Comparison of ENCODE assay signal across 9 mouse cellular contexts in genomic region chr4:140555273-140555672, GRCm38 (mm10).
A peak's percentile ranks its signal among the peaks of the same experiment; 100 is the strongest.
DNase-seq lines count a peak whose midpoint lies in the region; ATAC-seq and TF ChIP-seq lines count a peak whose summit lies in the region.
"Had no signal": no experiment of that assay in that cellular context is flagged by ENCODE, and none has a peak within 500 bp of the region (broad histone marks: within the 10 kb centered on the region; RNA-seq: fewer than 3 reads in every experiment).

No protein-coding gene starts in this region.

- H3K4me1 ChIP-seq in embryonic facial prominence, embryonic 14.5 days (ENCODE audit: control insufficient read depth, insufficient read depth, low read length) = no peaks in the 10 kb centered on the region
- H3K4me1 ChIP-seq in midbrain, postnatal 0 days (ENCODE audit: insufficient read depth, low read length) = no peaks in the 10 kb centered on the region
- no peaks in the 10 kb centered on the region for H3K4me1 ChIP-seq in stomach, postnatal 0 days (replicated peaks; ENCODE audit: control insufficient read depth, insufficient read depth)

- H3K9ac ChIP-seq in embryonic facial prominence, embryonic 14.5 days (ENCODE audit: low read depth, low read length) = no peak overlapping the region
- H3K9ac ChIP-seq in midbrain, postnatal 0 days (replicated peaks; ENCODE audit: low read length, poor library complexity, severe bottlenecking) = no peak overlapping the region
- no peak overlapping the region for H3K9ac ChIP-seq in stomach, postnatal 0 days (ENCODE audit: low read length)

- no peak overlapping the region for H3K4me3 ChIP-seq in embryonic facial prominence, embryonic 14.5 days (ENCODE audit: low read depth, low read length)
- no peak overlapping the region for H3K4me3 ChIP-seq in midbrain, postnatal 0 days (ENCODE audit: low read depth, low read length)
- no peak overlapping the region for H3K4me3 ChIP-seq in stomach, postnatal 0 days (ENCODE audit: low read depth, low read length)

- DNase-seq in heart, adult 9 months (ENCODE audit: low spot score in 2 of 2) = peak; percentile 39 to 48
- no peak for DNase-seq in heart, adult 11 months
- peak; percentile 55 to 71 for DNase-seq in adrenal gland, postnatal 36 days
- DNase-seq in embryonic facial prominence, embryonic 14.5 days (ENCODE audit: low spot score) = peak; percentile 51
- peak; percentile 12 for DNase-seq in hindlimb bud, embryonic 11.5 days (ENCODE audit: extremely low spot score, low read depth, low spot score)
- peak; percentile 42 to 52 for DNase-seq in left cerebral cortex, postnatal 36 days (ENCODE audit: low spot score in 2 of 2)
- DNase-seq in midbrain, postnatal 0 days (ENCODE audit: low spot score) = peak; percentile 73
- DNase-seq in stomach, postnatal 0 days (ENCODE audit: low spot score) = peak; percentile 67

- TF ChIP-seq CTCF in midbrain, postnatal 0 days (IDR thresholded peaks at IDR 0.05) = peak; percentile 87
- peak; percentile 81 for TF ChIP-seq CTCF in stomach, postnatal 0 days (IDR thresholded peaks at IDR 0.05; ENCODE audit: low read depth)

- TF ChIP-seq EP300 in stomach, postnatal 0 days (optimal IDR thresholded peaks at IDR 0.05) = no peak

- H3K9me3 ChIP-seq in embryonic facial prominence, embryonic 14.5 days (ENCODE audit: control insufficient read depth, low read length) = no peaks in the 10 kb centered on the region
- H3K9me3 ChIP-seq in midbrain, postnatal 0 days (ENCODE audit: low read length) = no peaks in the 10 kb centered on the region
- no peaks in the 10 kb centered on the region for H3K9me3 ChIP-seq in stomach, postnatal 0 days (ENCODE audit: control insufficient read depth, low read length)

- WGBS in embryonic facial prominence, embryonic 14.5 days = 41% methylated on average over 7 of the region's 7 CpGs
- whole genome bisulfite sequencing in midbrain, postnatal 0 days = 56% methylated on average over 7 of the region's 7 CpGs
- 45% methylated on average over 7 of the region's 7 CpGs for WGBS in stomach, postnatal 0 days

- ATAC-seq in embryonic facial prominence, embryonic 14.5 days (ENCODE audit: low read depth) = no peak
- ATAC-seq in midbrain, postnatal 0 days (ENCODE audit: low FRiP score) = no peak; the same call in 1 of the 2 replicates
- no peak for ATAC-seq in stomach, postnatal 0 days (ENCODE audit: low FRiP score, low TSS enrichment)

- H3K27me3 ChIP-seq in embryonic facial prominence, embryonic 14.5 days (replicated peaks; ENCODE audit: control insufficient read depth, insufficient read depth, low read length) = no peaks in the 10 kb centered on the region
- no peaks in the 10 kb centered on the region for H3K27me3 ChIP-seq in midbrain, postnatal 0 days (ENCODE audit: insufficient read depth, low read length)
- H3K27me3 ChIP-seq in stomach, postnatal 0 days (ENCODE audit: control insufficient read depth, insufficient read depth, low read length) = no peaks in the 10 kb centered on the region

- peaks cover 47% of the 10 kb centered on the region; the same call in 1 of the 2 replicates for H3K36me3 ChIP-seq in embryonic facial prominence, embryonic 14.5 days (ENCODE audit: control insufficient read depth, insufficient read depth, low read length)
- H3K36me3 ChIP-seq in midbrain, postnatal 0 days (ENCODE audit: insufficient read depth, low read length) = peaks cover 37% of the 10 kb centered on the region
- H3K36me3 ChIP-seq in stomach, postnatal 0 days (ENCODE audit: control insufficient read depth, insufficient read depth, low read length) = peaks cover 11% of the 10 kb centered on the region; the same call in 1 of the 2 replicates

- H3K27ac ChIP-seq in embryonic facial prominence, embryonic 14.5 days (replicated peaks; ENCODE audit: low read depth, low read length) = no peak overlapping the region
- no peak overlapping the region for H3K27ac ChIP-seq in midbrain, postnatal 0 days (ENCODE audit: low read depth, low read length)
- H3K27ac ChIP-seq in stomach, postnatal 0 days (replicated peaks) = no peak overlapping the region
- H3K27ac ChIP-seq: macrophage had no signal

- no peak overlapping the region for H3K4me2 ChIP-seq in embryonic facial prominence, embryonic 14.5 days (ENCODE audit: low read depth, low read length)
- no peak overlapping the region for H3K4me2 ChIP-seq in midbrain, postnatal 0 days (ENCODE audit: low read depth, low read length, poor library complexity, severe bottlenecking)
- H3K4me2 ChIP-seq in stomach, postnatal 0 days (replicated peaks; ENCODE audit: low read depth) = no peak overlapping the region

- intact Hi-C loops in left cerebral cortex, postnatal 36 days (cut with DNase I) = loop anchor here (2.0 kb wide), 1 partner anchor 124 kb away; no protein-coding TSS in a partner anchor
